Mouse (Mus musculus): ENCODE data around the gene Acsl6. TPM values are rescaled to one million over a fixed set of nuclear protein-coding genes. Genes with fewer than 3 reads are reported as not detected.
A peak's percentile ranks its signal among the peaks of the same experiment; 100 is the strongest.
"Not testable (repeated sequence)": the region's sequence is repeated elsewhere in the genome, so short reads cannot be mapped to it uniquely, and the experiment has no call there.

Acsl6 gene
- polyA plus RNA-seq, 1 experiment from 2014 or later: 1.5 TPM

- WGBS: 85% methylated on average over 4 of the region's 4 CpGs
- H3K36me3 ChIP-seq: no peaks in the 10 kb centered on the region
- H3K9me3 ChIP-seq (replicated peaks): no peaks in the 10 kb centered on the region
- no peaks in the 10 kb centered on the region for H3K27me3 ChIP-seq (ENCODE audit: low read depth, poor library complexity, severe bottlenecking)
- no peak for DNase-seq (ENCODE audit: low spot score)
- H3K4me1 ChIP-seq: no peaks in the 10 kb centered on the region
- no peak overlapping the region for H3K27ac ChIP-seq
- no peak overlapping the region for H3K4me3 ChIP-seq
These were observed 7.6 kb upstream of the Acsl6 start for GRCm38 (mm10) chr11:54295971-54296370.

- Histone ChIP-seq H3K27me3 (ENCODE audit: low read depth, poor library complexity, severe bottlenecking) (no peaks in the 10 kb centered on the region), H3K36me3 (no peaks in the 10 kb centered on the region), H3K4me3 (no peak overlapping the region), H3K4me1 (no peaks in the 10 kb centered on the region), H3K27ac (no peak overlapping the region), H3K9me3 (replicated peaks) (no peaks in the 10 kb centered on the region)
- WGBS: 89% methylated on average over 1 of the region's 1 CpGs
- DNase-seq (ENCODE audit: low spot score): no peak
These were observed 6.9 kb upstream of the Acsl6 start for GRCm38 (mm10) chr11:54296734-54297133.

GRCm38 (mm10) chr11:54297471-54297870 is 6.1 kb upstream of the Acsl6 start:
- WGBS: 88% methylated on average over 2 of the region's 2 CpGs
- DNase-seq (ENCODE audit: low spot score): not testable (repeated sequence)

GRCm38 (mm10) chr11:54298777-54299176 is 4.8 kb upstream of the Acsl6 start:
- no peak for DNase-seq (ENCODE audit: low spot score)
- H3K36me3 ChIP-seq: no peaks in the 10 kb centered on the region
- H3K9me3 ChIP-seq (replicated peaks): no peaks in the 10 kb centered on the region
- H3K27ac ChIP-seq: no peak overlapping the region
- peaks cover 6% of the 10 kb centered on the region for H3K27me3 ChIP-seq (ENCODE audit: low read depth, poor library complexity, severe bottlenecking)
- H3K4me3 ChIP-seq: no peak overlapping the region
- H3K4me1 ChIP-seq: peaks cover 5% of the 10 kb centered on the region

More at GRCm38 (mm10) chr11:54297471-54297870, 6.1 kb upstream of the Acsl6 start:
- not testable (repeated sequence) for H3K9me3 ChIP-seq (replicated peaks); H3K4me1 ChIP-seq; H3K4me3 ChIP-seq; H3K36me3 ChIP-seq; H3K27ac ChIP-seq; H3K27me3 ChIP-seq (ENCODE audit: low read depth, poor library complexity, severe bottlenecking)

GRCm38 (mm10) chr11:54301994-54302393 is 1.6 kb upstream of the Acsl6 start:
- Histone ChIP-seq H3K36me3 (no peaks in the 10 kb centered on the region), H3K4me1 (peaks cover 16% of the 10 kb centered on the region), H3K27me3 (ENCODE audit: low read depth, poor library complexity, severe bottlenecking) (peaks cover 27% of the 10 kb centered on the region), H3K9me3 (replicated peaks) (no peaks in the 10 kb centered on the region), H3K4me3 (no peak overlapping the region), H3K27ac (no peak overlapping the region)
- WGBS: 86% methylated on average over 8 of the region's 8 CpGs
- DNase-seq (ENCODE audit: low spot score): no peak

- Histone ChIP-seq H3K4me1 (peaks cover 16% of the 10 kb centered on the region), H3K36me3 (no peaks in the 10 kb centered on the region), H3K27me3 (ENCODE audit: low read depth, poor library complexity, severe bottlenecking) (peaks cover 27% of the 10 kb centered on the region), H3K4me3 (no peak overlapping the region), H3K9me3 (replicated peaks) (no peaks in the 10 kb centered on the region), H3K27ac (no peak overlapping the region)
- DNase-seq (ENCODE audit: low spot score): no peak
- 87% methylated on average over 3 of the region's 3 CpGs for WGBS
These were observed 992 bp upstream of the Acsl6 start for GRCm38 (mm10) chr11:54302606-54303005.

- no peak overlapping the region for H3K27ac ChIP-seq
- 26% methylated on average over 6 of the region's 6 CpGs for WGBS
- peaks cover 16% of the 10 kb centered on the region for H3K4me1 ChIP-seq
- H3K4me3 ChIP-seq: peak overlapping the region; percentile 70
- no peaks in the 10 kb centered on the region for H3K9me3 ChIP-seq (replicated peaks)
- H3K36me3 ChIP-seq: no peaks in the 10 kb centered on the region
- peak; percentile 84 for DNase-seq (ENCODE audit: low spot score)
- peaks cover 27% of the 10 kb centered on the region for H3K27me3 ChIP-seq (ENCODE audit: low read depth, poor library complexity, severe bottlenecking)
These were observed 396 bp upstream of the Acsl6 start for GRCm38 (mm10) chr11:54303076-54303727.

- WGBS: 5% methylated on average over 7 of the region's 7 CpGs
- Histone ChIP-seq H3K4me3 (peak overlapping the region; percentile 70), H3K9me3 (replicated peaks) (no peaks in the 10 kb centered on the region), H3K27ac (peak overlapping the region; percentile 73), H3K36me3 (no peaks in the 10 kb centered on the region), H3K27me3 (ENCODE audit: low read depth, poor library complexity, severe bottlenecking) (peaks cover 27% of the 10 kb centered on the region), H3K4me1 (peaks cover 18% of the 10 kb centered on the region)
- no peak for DNase-seq (ENCODE audit: low spot score)
These were observed 874 bp downstream of the Acsl6 start for GRCm38 (mm10) chr11:54304471-54304873.

- no peaks in the 10 kb centered on the region for H3K36me3 ChIP-seq
- 88% methylated on average over 3 of the region's 3 CpGs for WGBS
- DNase-seq (ENCODE audit: low spot score): no peak
- no peak overlapping the region for H3K4me3 ChIP-seq
- no peaks in the 10 kb centered on the region for H3K9me3 ChIP-seq (replicated peaks)
- no peak overlapping the region for H3K27ac ChIP-seq
- peaks cover 19% of the 10 kb centered on the region for H3K4me1 ChIP-seq
- peaks cover 27% of the 10 kb centered on the region for H3K27me3 ChIP-seq (ENCODE audit: low read depth, poor library complexity, severe bottlenecking)
These were observed 1.7 kb downstream of the Acsl6 start for GRCm38 (mm10) chr11:54305331-54305730.

GRCm38 (mm10) chr11:54307139-54307816 is 3.7 kb downstream of the Acsl6 start:
- Histone ChIP-seq H3K27me3 (ENCODE audit: low read depth, poor library complexity, severe bottlenecking) (peaks cover 27% of the 10 kb centered on the region), H3K36me3 (no peaks in the 10 kb centered on the region), H3K4me3 (no peak overlapping the region), H3K27ac (no peak overlapping the region), H3K9me3 (replicated peaks) (no peaks in the 10 kb centered on the region), H3K4me1 (peaks cover 29% of the 10 kb centered on the region)
- WGBS: 77% methylated on average over 7 of the region's 7 CpGs
- no peak for DNase-seq (ENCODE audit: low spot score)

- WGBS: 73% methylated on average over 2 of the region's 2 CpGs
- no peaks in the 10 kb centered on the region for H3K9me3 ChIP-seq (replicated peaks)
- no peak overlapping the region for H3K4me3 ChIP-seq
- H3K36me3 ChIP-seq: no peaks in the 10 kb centered on the region
- no peak overlapping the region for H3K27ac ChIP-seq
- H3K4me1 ChIP-seq: peaks cover 29% of the 10 kb centered on the region
- DNase-seq (ENCODE audit: low spot score): no peak
- H3K27me3 ChIP-seq (ENCODE audit: low read depth, poor library complexity, severe bottlenecking): peaks cover 3% of the 10 kb centered on the region; the same call in 1 of the 2 replicates
These were observed 7.0 kb downstream of the Acsl6 start for GRCm38 (mm10) chr11:54310588-54310987.

GRCm38 (mm10) chr11:54312021-54312420 is 8.4 kb downstream of the Acsl6 start:
- H3K27ac ChIP-seq: peak overlapping the region; percentile 66
- no peak overlapping the region for H3K4me3 ChIP-seq
- DNase-seq (ENCODE audit: low spot score): peak; percentile 44
- H3K36me3 ChIP-seq: no peaks in the 10 kb centered on the region
- no peaks in the 10 kb centered on the region for H3K27me3 ChIP-seq (ENCODE audit: low read depth, poor library complexity, severe bottlenecking)
- peaks cover 29% of the 10 kb centered on the region for H3K4me1 ChIP-seq
- H3K9me3 ChIP-seq (replicated peaks): no peaks in the 10 kb centered on the region
- 4% methylated on average over 5 of the region's 5 CpGs for WGBS

- Histone ChIP-seq H3K27ac (no peak overlapping the region), H3K9me3 (replicated peaks) (no peaks in the 10 kb centered on the region), H3K27me3 (ENCODE audit: low read depth, poor library complexity, severe bottlenecking) (no peaks in the 10 kb centered on the region), H3K4me1 (peaks cover 29% of the 10 kb centered on the region), H3K36me3 (no peaks in the 10 kb centered on the region), H3K4me3 (no peak overlapping the region)
- no peak for DNase-seq (ENCODE audit: low spot score)
- WGBS: 14% methylated on average over 1 of the region's 1 CpGs
These were observed 9.0 kb downstream of the Acsl6 start for GRCm38 (mm10) chr11:54312603-54313002.

All from limb, embryonic 10.5 days (tissue).